Mouse (Mus musculus) granulocyte monocyte progenitor cell, adult 5-6 weeks (primary cell): ENCODE results near the gene Prok1. TPM values are rescaled to one million over a fixed set of nuclear protein-coding genes. Genes with fewer than 3 reads are reported as not detected.

Source experiments
- ATAC-seq: replicated peaks from 2 replicates; pipeline ENCODE4 v1.8.0; 2016; ENCODE audit warnings: mild to moderate bottlenecking, moderate TSS enrichment, inconsistent platforms; ENCODE audit not compliant: poor library complexity, severe bottlenecking
- total RNA-seq, 2 experiments: library from RNA; stranded (forward) in 1 of 2; stranded (reverse) in 1 of 2; fragments of 200-712, 200-1000 nt in 1 of 2; fragments of >200 nt in 1 of 2; fragmentation: Nextera tagmentation in 1 of 2; gene quantifications; 2 replicates each; pipeline ENCODE4 v1.2.3; 2014 to 2017

Gene Prok1
- total RNA-seq, 2 experiments from 2014 or later, result not detected

- no peak for ATAC-seq
Measured at GRCm38 (mm10) chr3:107201310-107202180, 38.0 kb downstream of the Prok1 start.

DNA sequence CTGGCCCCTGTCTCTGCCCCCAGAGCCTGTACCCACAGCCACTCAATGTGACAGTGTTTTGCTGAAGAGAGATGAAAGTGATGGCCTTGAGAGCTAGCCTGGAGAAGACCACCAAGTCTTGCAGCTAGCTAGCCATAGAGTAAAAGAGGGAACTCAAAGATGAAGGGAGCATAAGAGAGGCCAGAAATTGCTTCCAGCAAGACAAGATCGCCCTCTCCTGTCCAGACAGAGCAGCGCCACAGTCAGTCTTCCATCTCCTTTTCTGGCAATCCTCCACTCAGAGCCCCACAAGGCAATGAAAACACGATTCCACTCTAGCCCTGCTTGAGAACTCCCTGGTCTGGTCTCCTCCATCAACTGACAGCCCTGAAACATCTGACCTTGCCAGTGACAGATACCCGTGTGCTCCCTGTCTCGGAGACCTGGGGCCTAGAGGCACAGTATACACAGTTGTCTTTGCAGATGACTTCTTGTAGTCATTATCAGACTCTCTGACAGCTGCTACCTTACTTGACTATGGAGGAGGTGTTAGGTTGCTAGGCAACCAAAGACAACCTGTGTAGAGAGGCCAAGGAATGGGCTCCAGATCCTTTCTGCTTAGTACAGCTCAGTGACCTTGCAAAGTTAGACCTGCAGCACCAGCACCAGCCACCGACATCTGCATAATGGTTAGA is 51.1 kb downstream of the Prok1 start:
- peak; percentile 66 for ATAC-seq

GRCm38 (mm10) chr3:107187022-107187421 is 52.5 kb downstream of the Prok1 start:
- ATAC-seq, result no peak

- no peak for ATAC-seq
Measured at GRCm38 (mm10) chr3:107185597-107185996, 53.9 kb downstream of the Prok1 start.

- no peak for ATAC-seq
Measured at GRCm38 (mm10) chr3:107183178-107183577, 56.3 kb downstream of the Prok1 start.

Other genes starting within 250 kb of the Prok1 start
- 8.4 and 15.0 TPM in 2 replicates for gene Kcna3, start 203.5 kb downstream of the Prok1 start, total RNA-seq (2014; fragmentation: Nextera tagmentation)
- 4.4 and 5.1 TPM in 2 replicates for gene Kcna3, start 203.5 kb downstream of the Prok1 start, total RNA-seq (2017)
- not detected in 2 replicates for gene Kcna2, start 138.6 kb downstream of the Prok1 start, total RNA-seq (2014; fragmentation: Nextera tagmentation)
- gene Kcna2, start 138.6 kb downstream of the Prok1 start, total RNA-seq (2017), result 0.04 TPM in 1 of 2 replicates, not detected in the other
- gene Kcna10, start 56.7 kb downstream of the Prok1 start, total RNA-seq (2014; fragmentation: Nextera tagmentation), result not detected in 2 replicates
- gene Kcna10, start 56.7 kb downstream of the Prok1 start, total RNA-seq (2017), result not detected in 2 replicates
- not detected in 2 replicates for gene Cym, start 18.0 kb downstream of the Prok1 start, total RNA-seq (2014; fragmentation: Nextera tagmentation)
- not detected in 2 replicates for gene Cym, start 18.0 kb downstream of the Prok1 start, total RNA-seq (2017)
- gene A630076J17Rik, start 9.1 kb downstream of the Prok1 start, total RNA-seq (2014; fragmentation: Nextera tagmentation), result not detected in 2 replicates
- gene A630076J17Rik, start 9.1 kb downstream of the Prok1 start, total RNA-seq (2017), result not detected in 2 replicates
- gene Lamtor5, start 39.2 kb upstream of the Prok1 start, total RNA-seq (2014; fragmentation: Nextera tagmentation), result 125 and 167 TPM in 2 replicates
- gene Lamtor5, start 39.2 kb upstream of the Prok1 start, total RNA-seq (2017), result 57.3 and 64.8 TPM in 2 replicates
- gene Slc16a4, start 51.5 kb upstream of the Prok1 start, total RNA-seq (2014; fragmentation: Nextera tagmentation), result not detected in 2 replicates
- not detected in 2 replicates for gene Slc16a4, start 51.5 kb upstream of the Prok1 start, total RNA-seq (2017)
- 46.9 and 51.3 TPM in 2 replicates for gene Rbm15, start 94.0 kb upstream of the Prok1 start, total RNA-seq (2014; fragmentation: Nextera tagmentation)
- 28.4 and 32.1 TPM in 2 replicates for gene Rbm15, start 94.0 kb upstream of the Prok1 start, total RNA-seq (2017)
- gene Kcnc4, start 219.8 kb upstream of the Prok1 start, total RNA-seq (2014; fragmentation: Nextera tagmentation), result not detected in 2 replicates
- not detected in 2 replicates for gene Kcnc4, start 219.8 kb upstream of the Prok1 start, total RNA-seq (2017)